Comparison of ENCODE assay signal across 23 mouse cellular contexts in the genomic region with DNA sequence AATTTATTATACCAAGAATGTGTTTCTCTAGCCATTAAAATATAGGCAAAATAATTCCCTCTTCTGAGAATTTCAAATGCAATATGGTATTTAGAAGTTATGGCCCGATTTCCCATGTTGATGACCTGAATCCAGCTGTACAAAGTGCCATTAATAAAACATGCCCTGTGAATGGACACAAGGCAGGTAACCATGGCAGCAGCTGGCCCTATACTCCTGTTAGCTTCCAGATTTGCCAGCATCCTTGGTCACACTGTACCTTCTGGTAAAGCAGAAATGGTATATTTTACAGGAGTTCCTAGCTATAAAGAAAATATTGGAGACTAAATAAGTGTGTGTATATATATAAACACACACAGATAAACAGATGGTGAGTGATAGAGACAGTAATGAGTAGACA.
A peak's percentile ranks its signal among the peaks of the same experiment; 100 is the strongest.
DNase-seq lines count a peak whose midpoint lies in the region; ATAC-seq and TF ChIP-seq lines count a peak whose summit lies in the region.
"Had no signal": no experiment of that assay in that cellular context is flagged by ENCODE, and none has a peak within 500 bp of the region (broad histone marks: within the 10 kb centered on the region; RNA-seq: fewer than 3 reads in every experiment).

No protein-coding gene starts in this region.

- H3K27me3 ChIP-seq in heart, embryonic 11.5 days (ENCODE audit: control insufficient read depth, insufficient read depth, low read length) = no peaks in the 10 kb centered on the region
- no peaks in the 10 kb centered on the region for H3K27me3 ChIP-seq in midbrain, embryonic 15.5 days (replicated peaks)
- H3K27me3 ChIP-seq in midbrain, embryonic 10.5 days (ENCODE audit: low read depth, poor library complexity, severe bottlenecking) = no peaks in the 10 kb centered on the region
- H3K27me3 ChIP-seq: forebrain, embryonic 12.5 days; forebrain, embryonic 15.5 days; hindbrain, embryonic 12.5 days; hindbrain, embryonic 15.5 days had no signal

- no peak overlapping the region for H3K9ac ChIP-seq in heart, embryonic 11.5 days (ENCODE audit: low read depth, low read length)
- no peak overlapping the region for H3K9ac ChIP-seq in midbrain, embryonic 15.5 days
- H3K9ac ChIP-seq: embryonic facial prominence, embryonic 13.5 days; forebrain, embryonic 12.5 days; forebrain, embryonic 15.5 days; hindbrain, embryonic 12.5 days; hindbrain, embryonic 15.5 days had no signal

- no peaks in the 10 kb centered on the region for H3K4me1 ChIP-seq in heart, embryonic 11.5 days (ENCODE audit: control insufficient read depth, insufficient read depth, low read length)
- H3K4me1 ChIP-seq in midbrain, embryonic 15.5 days = no peaks in the 10 kb centered on the region
- no peaks in the 10 kb centered on the region for H3K4me1 ChIP-seq in midbrain, embryonic 10.5 days
- H3K4me1 ChIP-seq: forebrain, embryonic 12.5 days; forebrain, embryonic 15.5 days; hindbrain, embryonic 12.5 days; hindbrain, embryonic 15.5 days had no signal

- ATAC-seq in heart, embryonic 11.5 days (replicated peaks; ENCODE audit: insufficient number of reproducible peaks, low FRiP score, low TSS enrichment) = no peak
- 0 out of 2 replicates have a peak, but pooled peaks have one; percentile 67 for ATAC-seq in midbrain, embryonic 15.5 days (replicated peaks)
- ATAC-seq: activated CD4-positive, CD25-positive, alpha-beta regulatory T cell, adult 4 months; forebrain, embryonic 15.5 days had no signal

- no peak for TF ChIP-seq CTCF in gastrocnemius, adult 2 months (IDR thresholded peaks at IDR 0.05)

- no peak overlapping the region for H3K27ac ChIP-seq in heart, embryonic 11.5 days (ENCODE audit: low read depth, low read length)
- no peak overlapping the region for H3K27ac ChIP-seq in midbrain, embryonic 15.5 days
- no peak overlapping the region for H3K27ac ChIP-seq in midbrain, embryonic 10.5 days (replicated peaks)
- H3K27ac ChIP-seq in gastrocnemius, adult 2 months = no peak overlapping the region
- H3K27ac ChIP-seq: embryonic facial prominence, embryonic 10.5 days; embryonic facial prominence, embryonic 13.5 days; forebrain, embryonic 12.5 days; forebrain, embryonic 15.5 days; hindbrain, embryonic 12.5 days; hindbrain, embryonic 15.5 days had no signal

- H3K4me3 ChIP-seq in heart, embryonic 11.5 days (ENCODE audit: low read depth, low read length) = no peak overlapping the region
- no peak overlapping the region for H3K4me3 ChIP-seq in midbrain, embryonic 15.5 days
- no peak overlapping the region for H3K4me3 ChIP-seq in midbrain, embryonic 10.5 days
- no peak overlapping the region for H3K4me3 ChIP-seq in gastrocnemius, adult 2 months
- H3K4me3 ChIP-seq: embryonic facial prominence, embryonic 10.5 days; embryonic facial prominence, embryonic 13.5 days; erythroblast, embryonic 14.5 days; forebrain, embryonic 12.5 days; forebrain, embryonic 15.5 days; hindbrain, embryonic 12.5 days; hindbrain, embryonic 15.5 days had no signal

- intact Hi-C loops in gastrocnemius, adult 2 months (cut with DNase I) = no loop called here

- 71% methylated on average over 1 of the region's 1 CpGs for WGBS in heart, embryonic 11.5 days (ENCODE audit: insufficient replicate concordance)
- WGBS in midbrain, embryonic 15.5 days = 65% methylated on average over 1 of the region's 1 CpGs
- WGBS in midbrain, embryonic 10.5 days = 83% methylated on average over 1 of the region's 1 CpGs

- DNase-seq in heart, adult 11 months = peak; percentile 28
- DNase-seq in midbrain, embryonic 10.5 days (ENCODE audit: low spot score) = no peak
- DNase-seq in retina, embryonic 14.5 days (ENCODE audit: low spot score) = peak; percentile 18
- no peak for DNase-seq in gastrocnemius, adult 2 months
- DNase-seq: adrenal gland, postnatal 10 days; adrenal gland, postnatal 36 days; cerebellum, adult 11 months; cerebellum, adult 2 months; cerebellum, adult 9-11 months; cerebellum, postnatal 36 days; embryo, embryonic 11 days; gastrocnemius, postnatal 10 days; gastrocnemius, postnatal 36 days had no signal

- no peak overlapping the region for H3K4me2 ChIP-seq in heart, embryonic 11.5 days
- H3K4me2 ChIP-seq in midbrain, embryonic 15.5 days = no peak overlapping the region
- H3K4me2 ChIP-seq: embryonic facial prominence, embryonic 13.5 days; forebrain, embryonic 12.5 days; forebrain, embryonic 15.5 days; hindbrain, embryonic 12.5 days; hindbrain, embryonic 15.5 days had no signal

- H3K9me3 ChIP-seq in heart, embryonic 11.5 days (replicated peaks; ENCODE audit: control insufficient read depth, low read length) = no peaks in the 10 kb centered on the region
- no peaks in the 10 kb centered on the region for H3K9me3 ChIP-seq in midbrain, embryonic 15.5 days
- H3K9me3 ChIP-seq in midbrain, embryonic 10.5 days (replicated peaks) = no peaks in the 10 kb centered on the region
- H3K9me3 ChIP-seq: embryonic facial prominence, embryonic 10.5 days; embryonic facial prominence, embryonic 13.5 days; forebrain, embryonic 12.5 days; forebrain, embryonic 15.5 days; hindbrain, embryonic 12.5 days; hindbrain, embryonic 15.5 days had no signal

- H3K36me3 ChIP-seq in heart, embryonic 11.5 days (ENCODE audit: control insufficient read depth, insufficient read depth, low read length) = no peaks in the 10 kb centered on the region
- H3K36me3 ChIP-seq in midbrain, embryonic 15.5 days (replicated peaks) = no peaks in the 10 kb centered on the region
- no peaks in the 10 kb centered on the region for H3K36me3 ChIP-seq in midbrain, embryonic 10.5 days
- H3K36me3 ChIP-seq: embryonic facial prominence, embryonic 10.5 days; embryonic facial prominence, embryonic 13.5 days; forebrain, embryonic 12.5 days; forebrain, embryonic 15.5 days; hindbrain, embryonic 12.5 days; hindbrain, embryonic 15.5 days had no signal

Comparison
In these comparisons a context has a peak if more than half of its experiments do, and no peak if none do; other contexts are left out.
1. DNase-seq: peak in heart, adult 11 months (single experiment) and retina, embryonic 14.5 days (single experiment); none in midbrain, embryonic 10.5 days (single experiment) and gastrocnemius, adult 2 months (single experiment).